ENCODE assay signal across 8 mouse cellular contexts in the genomic region with DNA sequence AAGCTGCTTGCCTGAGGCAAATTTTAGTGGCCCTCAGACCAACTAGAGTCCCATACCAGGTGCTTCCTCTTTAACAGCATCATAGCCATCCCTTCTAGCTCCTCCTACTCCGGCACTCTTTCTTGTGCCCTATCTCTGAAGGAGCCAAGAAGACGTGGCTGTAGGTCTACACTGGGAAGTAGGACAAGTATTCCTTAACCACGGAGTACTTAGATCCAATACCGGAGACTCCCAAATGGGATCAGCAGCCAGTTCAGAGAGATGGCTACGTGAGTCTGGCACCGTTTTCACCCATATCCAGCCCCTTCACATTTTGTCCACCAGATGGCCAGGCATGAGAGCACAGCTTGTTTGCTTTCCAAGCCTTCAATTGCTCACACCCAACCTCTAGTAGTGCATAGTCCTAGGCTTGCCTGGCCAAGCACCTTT. TPM values are rescaled to one million over a fixed set of nuclear protein-coding genes. Genes with fewer than 3 reads are reported as not detected.
A peak's percentile ranks its signal among the peaks of the same experiment; 100 is the strongest.
DNase-seq lines count a peak whose midpoint lies in the region; ATAC-seq lines count a peak whose summit lies in the region.

No protein-coding gene starts in this region.

- no peak for ATAC-seq in embryonic facial prominence, embryonic 12.5 days (ENCODE audit: insufficient number of reproducible peaks, insufficient read depth, low FRiP score, low TSS enrichment)
- ATAC-seq in heart, embryonic 15.5 days (replicated peaks; ENCODE audit: insufficient number of reproducible peaks, insufficient read depth, low FRiP score, low read depth), result no peak
- ATAC-seq in megakaryocyte, adult 5-6 weeks (ENCODE audit: poor library complexity, severe bottlenecking), result 0 out of 2 replicates have a peak, but pooled peaks have one; percentile 14
- ATAC-seq in stomach, embryonic 15.5 days (ENCODE audit: insufficient read depth, low FRiP score, low read depth), result no peak

- 64% methylated on average over 6 of the region's 6 CpGs for WGBS in embryonic facial prominence, embryonic 12.5 days
- WGBS in heart, embryonic 15.5 days, result 33% methylated on average over 6 of the region's 6 CpGs
- 51% methylated on average over 6 of the region's 6 CpGs for WGBS in stomach, embryonic 15.5 days

- H3K9ac ChIP-seq in embryonic facial prominence, embryonic 12.5 days, result no peak overlapping the region
- no peak overlapping the region for H3K9ac ChIP-seq in heart, embryonic 15.5 days
- no peak overlapping the region for H3K9ac ChIP-seq in stomach, embryonic 15.5 days

- 0 out of 2 replicates have a peak overlapping the region, but pooled peaks have one; percentile 12 for H3K27ac ChIP-seq in embryonic facial prominence, embryonic 12.5 days
- H3K27ac ChIP-seq in heart, embryonic 15.5 days, result peak overlapping the region; percentile 99; the same call in 1 of the 2 replicates
- no peak overlapping the region for H3K27ac ChIP-seq in stomach, embryonic 15.5 days

- peak overlapping the region; percentile 99; the same call in 1 of the 2 replicates for H3K4me2 ChIP-seq in embryonic facial prominence, embryonic 12.5 days (replicated peaks)
- peak overlapping the region; percentile 92 for H3K4me2 ChIP-seq in heart, embryonic 15.5 days
- peak overlapping the region; percentile 89 for H3K4me2 ChIP-seq in stomach, embryonic 15.5 days

- no peak overlapping the region for H3K4me3 ChIP-seq in embryonic facial prominence, embryonic 12.5 days
- peak overlapping the region; percentile 16 for H3K4me3 ChIP-seq in heart, embryonic 15.5 days
- H3K4me3 ChIP-seq in stomach, embryonic 15.5 days (replicated peaks), result peak overlapping the region; percentile 90; the same call in 1 of the 2 replicates

- peaks cover 41% of the 10 kb centered on the region for H3K36me3 ChIP-seq in embryonic facial prominence, embryonic 12.5 days
- H3K36me3 ChIP-seq in heart, embryonic 15.5 days, result peaks cover 37% of the 10 kb centered on the region
- peaks cover 37% of the 10 kb centered on the region for H3K36me3 ChIP-seq in stomach, embryonic 15.5 days

- H3K27me3 ChIP-seq in embryonic facial prominence, embryonic 12.5 days, result no peaks in the 10 kb centered on the region
- no peaks in the 10 kb centered on the region for H3K27me3 ChIP-seq in heart, embryonic 15.5 days
- H3K27me3 ChIP-seq in stomach, embryonic 15.5 days (replicated peaks), result no peaks in the 10 kb centered on the region

- peak; percentile 48 for DNase-seq in CD4-positive helper T cell, adult 2 months (ENCODE audit: low read depth, low spot score)
- DNase-seq in NIH3T3 (ENCODE audit: low read depth), result peak; percentile 70
- DNase-seq in kidney, postnatal 25 days, result peak; percentile 53 to 72
- DNase-seq in ovary, adult 18-20 months (ENCODE audit: low spot score), result no peak

- H3K9me3 ChIP-seq in embryonic facial prominence, embryonic 12.5 days, result no peaks in the 10 kb centered on the region
- no peaks in the 10 kb centered on the region for H3K9me3 ChIP-seq in heart, embryonic 15.5 days (replicated peaks)
- H3K9me3 ChIP-seq in stomach, embryonic 15.5 days, result no peaks in the 10 kb centered on the region

- H3K4me1 ChIP-seq in embryonic facial prominence, embryonic 12.5 days, result peaks cover 33% of the 10 kb centered on the region
- H3K4me1 ChIP-seq in heart, embryonic 15.5 days (replicated peaks), result peaks cover 56% of the 10 kb centered on the region
- peaks cover 33% of the 10 kb centered on the region for H3K4me1 ChIP-seq in stomach, embryonic 15.5 days

RNA-seq across cellular contexts. Expression of gene Clk3, which starts 3.1 kb away (rescaled TPM):
- 75.4 and 81.8 TPM in 2 replicates for polyA plus RNA-seq in embryonic facial prominence, embryonic 12.5 days (2016; fragmentation: Nextera tagmentation; extraction: Ambion mirVana)
- polyA plus RNA-seq in heart, embryonic 15.5 days (2015; fragmentation: Nextera tagmentation; extraction: Ambion mirVana), result 48.5 and 65.2 TPM in 2 replicates
- total RNA-seq in megakaryocyte, adult 5-6 weeks (2015), result 55.8 and 59.7 TPM in 2 replicates
- 60.0 and 91.1 TPM in 2 replicates for total RNA-seq in megakaryocyte, adult 5-6 weeks (2017)
- polyA plus RNA-seq in stomach, embryonic 15.5 days (2015; fragmentation: Nextera tagmentation; extraction: Ambion mirVana), result 68.3 and 69.6 TPM in 2 replicates

RNA-seq across cellular contexts. Expression of gene Edc3, which starts 54.2 kb away (rescaled TPM):
- 37.9 and 39.0 TPM in 2 replicates for polyA plus RNA-seq in embryonic facial prominence, embryonic 12.5 days (2016; fragmentation: Nextera tagmentation; extraction: Ambion mirVana)
- 13.5 and 21.4 TPM in 2 replicates for polyA plus RNA-seq in heart, embryonic 15.5 days (2015; fragmentation: Nextera tagmentation; extraction: Ambion mirVana)
- total RNA-seq in megakaryocyte, adult 5-6 weeks (2015), result 5.5 and 5.7 TPM in 2 replicates
- 3.7 and 4.9 TPM in 2 replicates for total RNA-seq in megakaryocyte, adult 5-6 weeks (2017)
- polyA plus RNA-seq in stomach, embryonic 15.5 days (2015; fragmentation: Nextera tagmentation; extraction: Ambion mirVana), result 26.8 and 28.6 TPM in 2 replicates
